Mouse (Mus musculus) urinary bladder, adult 18-20 months (tissue): ENCODE results near the gene Galnt9.

Experiments
- DNase-seq, 2 experiments: peaks; one replicate each; pipeline ENCODE4 v3.0.0; 2022; ENCODE audit warnings: low spot score in 2 of 2, mixed read lengths in 2 of 2

Galnt9 gene

GRCm38 (mm10) chr5:110587467-110587866 lies 43.3 kb downstream of the Galnt9 start:
- DNase-seq, result no peak

DNA sequence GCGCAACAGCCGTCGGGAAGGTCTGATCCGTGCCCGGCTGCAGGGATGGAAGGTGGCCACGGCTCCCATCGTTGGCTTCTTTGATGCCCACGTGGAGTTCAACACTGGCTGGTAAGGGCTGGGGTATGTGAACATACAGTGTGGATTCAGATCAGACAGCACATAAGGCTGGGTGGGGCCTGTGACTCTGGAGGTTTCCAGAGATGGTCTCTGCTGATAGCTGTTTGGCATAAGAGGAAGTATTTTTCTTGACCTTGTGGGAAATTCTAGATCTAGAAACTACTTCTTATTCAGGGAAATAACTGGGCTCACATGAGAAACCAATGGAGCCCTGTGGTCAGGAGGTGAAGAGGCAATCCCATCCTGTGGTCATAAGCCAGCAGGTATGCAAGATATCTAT lies 45.7 kb downstream of the Galnt9 start:
- no peak for DNase-seq

- DNase-seq, result no peak
These were observed 50.3 kb downstream of the Galnt9 start for GRCm38 (mm10) chr5:110594465-110594864.

- no peak for DNase-seq
These were observed 51.2 kb downstream of the Galnt9 start for GRCm38 (mm10) chr5:110595341-110595740.

DNA sequence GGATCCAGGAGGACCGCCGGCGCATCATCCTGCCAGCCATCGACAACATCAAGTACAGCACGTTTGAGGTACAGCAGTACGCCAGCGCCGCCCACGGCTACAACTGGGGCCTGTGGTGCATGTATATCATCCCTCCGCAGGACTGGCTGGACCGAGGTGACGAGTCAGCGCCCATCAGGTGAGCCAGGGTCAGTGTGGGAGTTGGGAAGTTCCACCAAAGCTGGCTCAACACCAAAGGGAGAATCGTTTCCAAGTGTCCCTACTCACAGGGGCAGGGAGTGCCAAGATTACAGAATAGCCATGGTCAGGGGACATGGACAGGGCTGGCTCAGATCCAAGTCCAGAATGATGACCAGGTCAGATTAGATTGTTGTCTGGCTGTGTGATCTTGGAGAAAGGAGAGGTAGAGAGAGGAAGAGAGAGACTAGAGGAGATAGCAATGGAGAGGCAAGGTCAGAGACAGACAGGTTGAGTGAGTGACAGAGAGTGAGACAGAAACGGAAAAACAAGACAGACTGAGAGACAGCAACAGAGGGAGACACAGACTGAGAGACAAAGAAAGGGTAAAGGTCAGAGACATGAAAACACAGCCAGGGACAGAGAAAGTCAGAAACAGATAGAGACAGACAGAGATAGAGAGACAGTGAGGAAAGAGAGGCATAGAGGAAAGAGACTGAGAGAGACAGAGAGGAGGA lies 52.1 kb downstream of the Galnt9 start:
- no peak for DNase-seq

DNA sequence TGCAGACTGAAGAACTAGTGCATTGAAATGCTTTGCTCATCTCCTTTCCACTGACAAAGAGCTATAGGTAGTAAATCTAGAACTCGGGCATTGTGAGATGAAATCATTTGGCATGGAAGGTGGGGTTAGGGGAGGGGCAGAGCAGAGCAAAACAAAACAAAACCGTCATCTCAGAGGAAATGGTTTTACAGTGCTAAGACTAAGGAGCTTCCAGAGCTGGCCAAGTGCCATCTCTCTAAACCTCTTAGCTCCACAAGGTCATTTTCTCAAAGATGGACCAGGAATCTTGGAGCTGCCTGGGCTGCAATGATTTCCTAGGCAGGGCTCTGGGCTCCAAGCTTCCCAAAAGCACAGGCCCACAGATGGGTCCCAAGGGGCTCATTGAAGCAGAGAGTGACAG lies 53.3 kb downstream of the Galnt9 start:
- DNase-seq, result no peak

GRCm38 (mm10) chr5:110598298-110599095 lies 54.3 kb downstream of the Galnt9 start:
- DNase-seq, result no peak

GRCm38 (mm10) chr5:110603016-110603685 lies 59.0 kb downstream of the Galnt9 start:
- DNase-seq, result no peak

DNA sequence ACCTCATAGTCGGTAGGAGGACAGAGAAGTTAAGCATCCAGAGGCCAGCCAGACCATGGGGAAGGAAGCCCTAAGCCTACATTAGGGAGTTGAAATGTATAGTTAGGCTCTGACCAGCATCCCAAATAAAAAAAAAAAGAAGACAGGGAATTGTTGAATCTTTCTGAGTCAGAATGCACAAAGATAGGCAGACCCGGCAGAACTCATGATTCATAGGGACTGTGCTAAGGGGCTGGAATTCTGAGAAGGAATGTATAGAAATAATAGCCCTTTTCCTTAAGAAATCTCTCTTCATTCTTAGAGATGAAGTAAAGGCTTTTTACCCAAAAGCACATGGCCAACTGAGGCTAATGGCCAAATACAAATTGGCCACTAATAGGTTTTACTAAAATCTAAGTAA lies 60.2 kb downstream of the Galnt9 start:
- DNase-seq, result no peak

GRCm38 (mm10) chr5:110605531-110606221 lies 61.5 kb downstream of the Galnt9 start:
- no peak for DNase-seq

DNA sequence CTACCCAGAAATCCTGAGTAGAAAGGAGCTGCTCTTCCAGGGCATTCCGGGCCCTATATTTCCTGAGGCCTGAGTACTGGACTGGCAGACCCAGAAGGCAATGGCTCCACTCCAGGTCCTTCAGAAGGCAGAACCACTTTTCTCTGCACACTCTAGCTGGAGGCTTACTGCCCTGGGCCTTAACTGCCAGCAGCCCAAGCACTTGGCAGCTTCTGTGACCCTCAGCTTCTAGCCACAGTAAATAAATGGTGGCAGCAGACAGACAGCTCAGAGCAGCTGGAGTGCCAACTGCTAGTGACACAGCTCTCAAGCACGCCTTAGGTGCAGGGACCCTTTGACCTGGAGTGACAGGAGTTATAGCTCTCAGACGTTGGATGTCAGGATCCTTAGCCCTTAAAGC lies 63.6 kb downstream of the Galnt9 start:
- no peak for DNase-seq

DNA sequence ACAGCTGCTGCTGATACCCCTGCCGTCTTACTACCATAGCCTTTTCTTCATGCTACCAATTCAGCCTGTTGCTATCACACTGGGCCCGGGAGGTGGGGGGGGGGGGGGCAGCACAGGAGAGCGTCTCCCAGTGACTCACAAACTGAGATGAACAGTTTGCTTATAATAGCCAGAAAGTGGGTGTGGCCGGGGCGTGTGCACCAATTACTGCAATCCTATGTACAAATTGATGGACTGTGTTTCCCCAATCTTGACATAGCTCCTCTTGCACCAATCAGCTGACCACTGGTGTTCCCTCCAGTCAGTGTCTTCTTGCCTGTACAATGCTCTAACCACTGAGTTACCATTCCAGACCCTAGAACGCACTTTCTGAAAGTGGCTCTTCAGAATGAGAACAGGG lies 64.2 kb downstream of the Galnt9 start:
- DNase-seq, result no peak

- DNase-seq, result no peak
These were observed 64.8 kb downstream of the Galnt9 start for GRCm38 (mm10) chr5:110608941-110609340.

DNA sequence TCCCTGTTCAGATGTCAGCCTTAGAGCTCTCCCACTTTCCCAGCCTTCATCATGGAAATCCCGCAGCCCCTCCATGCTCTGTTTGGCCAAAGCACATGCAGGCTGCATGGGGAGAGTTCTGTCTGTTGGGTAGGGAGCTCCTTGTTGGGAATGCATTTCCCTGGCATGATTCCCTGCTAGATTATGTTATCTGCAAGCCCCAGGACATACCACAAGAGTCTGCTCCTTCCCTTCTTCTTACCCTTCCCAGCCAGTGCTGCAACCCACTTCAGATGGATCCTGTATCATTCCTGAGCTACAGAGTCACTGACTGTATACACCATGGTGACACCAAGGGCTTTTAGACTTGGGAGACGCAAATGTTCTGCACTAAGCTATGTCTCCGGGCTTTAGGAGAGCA lies 65.3 kb downstream of the Galnt9 start:
- DNase-seq, result no peak

- no peak for DNase-seq
These were observed 65.7 kb downstream of the Galnt9 start for GRCm38 (mm10) chr5:110609868-110610267.

GRCm38 (mm10) chr5:110610484-110610883 lies 66.3 kb downstream of the Galnt9 start:
- DNase-seq, result no peak

DNA sequence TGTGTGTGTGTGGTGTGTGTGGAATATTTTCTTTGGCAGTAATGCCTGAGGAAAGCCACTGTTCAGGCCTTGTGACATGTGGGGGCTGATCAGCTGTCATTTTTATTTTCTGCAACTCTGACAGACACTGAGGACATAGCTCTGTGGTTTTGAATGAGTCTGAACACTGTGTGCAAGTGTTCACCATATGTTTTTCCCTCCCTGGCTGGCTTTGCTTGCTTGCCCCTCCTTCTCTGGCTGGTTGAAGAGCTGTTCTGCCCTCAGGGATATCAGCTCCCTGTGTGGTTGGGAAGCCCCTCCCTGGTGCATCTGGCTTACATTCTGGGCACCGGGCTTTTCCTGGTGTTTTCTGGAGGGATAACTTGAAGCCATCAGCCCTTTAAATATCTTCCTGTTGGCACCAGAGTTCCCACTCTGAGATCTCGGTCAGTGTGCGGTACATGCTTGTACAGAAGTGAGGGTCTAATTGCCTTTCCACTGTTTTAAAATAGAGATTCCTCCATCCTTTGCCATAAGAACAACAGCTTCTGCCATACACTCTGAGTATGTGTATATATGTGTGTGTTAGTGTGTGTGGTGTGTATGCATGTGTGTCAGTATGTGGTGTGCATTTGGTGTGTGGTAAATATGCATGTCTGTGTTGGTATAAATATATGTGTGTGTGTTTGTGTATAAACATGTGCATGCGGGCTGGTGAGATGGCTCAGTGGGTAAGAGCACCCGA lies 67.4 kb downstream of the Galnt9 start:
- DNase-seq, result no peak

GRCm38 (mm10) chr5:110619226-110619625 lies 75.1 kb downstream of the Galnt9 start:
- DNase-seq, result no peak

- no peak for DNase-seq
These were observed 80.2 kb downstream of the Galnt9 start for GRCm38 (mm10) chr5:110624319-110624718.

- DNase-seq, result no peak
These were observed 83.2 kb downstream of the Galnt9 start for GRCm38 (mm10) chr5:110627351-110627750.

DNA sequence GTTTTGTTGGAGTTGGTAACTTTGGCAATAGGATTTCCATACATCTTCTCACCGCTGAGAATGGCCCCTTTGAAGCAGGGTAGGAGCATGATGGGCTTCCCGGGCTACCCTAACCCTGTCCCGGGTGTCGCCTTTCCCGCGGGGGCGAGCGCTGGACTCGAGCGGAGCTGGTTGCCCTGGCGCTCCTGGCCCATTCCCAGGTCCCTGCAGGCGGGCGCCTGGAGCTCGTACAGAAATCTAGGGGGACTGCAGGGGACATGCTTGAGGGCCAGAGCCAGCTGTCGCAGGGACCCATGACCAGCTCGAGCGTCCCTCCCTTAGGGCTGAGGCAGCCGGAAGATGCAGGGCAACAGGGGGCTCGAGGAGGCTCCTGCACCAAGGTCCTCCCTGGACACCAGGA lies 84.0 kb downstream of the Galnt9 start:
- DNase-seq, result no peak
